Mouse (Mus musculus) gastrocnemius, adult 18-20 months (tissue): ENCODE measurements at regions not wholly inside any gene's neighbourhood (a gene's known extent, or its start where the extent isn't known, plus 50 kb on each side); places are given as distances from the start of the nearest gene placed in this dataset.

Source experiments
- DNase-seq: peaks from one replicate; pipeline ENCODE4 v3.0.0; 2021; ENCODE audit warnings: low spot score

DNA sequence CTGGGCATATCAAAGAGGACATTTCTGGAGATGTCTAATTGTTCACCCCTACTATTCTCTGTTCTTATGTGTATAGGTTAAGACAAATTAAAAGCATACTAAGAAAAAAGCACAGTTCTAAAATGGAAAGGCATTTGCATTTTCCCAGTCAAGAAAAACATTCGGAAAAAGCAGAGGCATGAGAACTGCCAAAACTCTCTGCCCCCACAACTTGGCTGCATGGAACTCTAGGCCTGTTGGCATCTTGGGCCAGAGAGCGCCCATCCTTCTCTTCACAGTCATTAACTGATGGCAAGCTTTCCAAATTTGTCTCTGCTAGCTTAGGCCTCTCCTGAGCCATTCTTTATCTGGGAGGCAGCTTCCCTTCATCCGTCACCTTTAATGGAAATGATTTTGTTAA, 281.6 kb downstream of the Tex13c3 start:
- no peak for DNase-seq

DNA sequence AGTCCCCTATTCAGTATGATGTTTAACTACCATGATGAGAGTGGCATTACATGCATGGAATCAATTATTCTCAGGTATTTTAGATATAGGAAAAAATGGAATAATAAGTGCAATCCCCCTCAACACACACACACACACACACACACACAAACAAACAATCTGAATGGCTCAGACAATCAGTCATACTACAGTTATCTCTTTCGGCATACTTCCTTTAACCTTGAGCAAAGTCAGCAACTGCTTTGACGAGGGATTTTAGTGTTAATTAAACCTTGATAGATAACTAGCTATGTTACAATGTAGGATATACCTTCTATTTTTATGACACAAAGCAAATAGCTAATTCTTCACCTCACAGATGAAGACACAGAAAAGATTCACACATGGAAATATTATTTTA, 312.1 kb downstream of the Tex13c3 start:
- DNase-seq = no peak

DNA sequence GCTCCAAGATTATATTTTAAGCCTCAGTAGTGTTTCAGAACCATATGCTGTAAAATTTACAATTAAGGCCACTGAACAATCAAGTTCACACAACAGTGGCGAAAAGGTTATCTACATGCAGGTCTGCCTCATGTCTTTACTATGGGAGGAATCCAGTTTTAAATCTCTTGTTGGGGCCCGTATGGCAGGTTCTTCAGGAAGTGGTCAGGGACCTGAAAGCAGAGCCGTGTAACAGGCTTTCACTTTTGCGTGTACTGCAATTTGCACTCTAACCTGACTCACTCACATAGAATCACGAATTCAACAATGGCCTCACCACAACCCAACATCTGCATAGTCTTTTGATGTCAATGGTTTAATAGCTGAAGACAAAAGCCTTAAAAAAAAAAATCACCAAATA, 312.6 kb downstream of the Tex13c3 start:
- DNase-seq = no peak

DNA sequence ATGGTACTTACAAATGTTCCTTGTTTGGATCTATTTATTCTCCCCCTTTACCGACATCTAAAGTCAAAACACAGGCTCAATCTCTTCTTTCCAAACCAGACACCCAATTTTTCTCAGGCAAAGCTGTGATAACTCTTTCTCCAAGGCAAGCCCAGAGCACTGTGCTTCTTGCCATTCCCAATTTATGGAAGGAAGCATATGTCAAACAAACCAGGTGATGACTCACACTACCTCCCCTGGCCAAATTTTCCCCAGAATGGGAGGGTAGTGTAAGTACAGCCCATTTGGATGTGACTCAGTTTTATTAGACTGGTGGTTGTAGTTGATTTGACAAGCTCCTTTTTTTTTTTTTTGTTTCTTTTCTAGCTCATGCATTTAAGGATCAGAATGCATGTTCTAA, 313.0 kb downstream of the Tex13c3 start:
- no peak for DNase-seq

DNA sequence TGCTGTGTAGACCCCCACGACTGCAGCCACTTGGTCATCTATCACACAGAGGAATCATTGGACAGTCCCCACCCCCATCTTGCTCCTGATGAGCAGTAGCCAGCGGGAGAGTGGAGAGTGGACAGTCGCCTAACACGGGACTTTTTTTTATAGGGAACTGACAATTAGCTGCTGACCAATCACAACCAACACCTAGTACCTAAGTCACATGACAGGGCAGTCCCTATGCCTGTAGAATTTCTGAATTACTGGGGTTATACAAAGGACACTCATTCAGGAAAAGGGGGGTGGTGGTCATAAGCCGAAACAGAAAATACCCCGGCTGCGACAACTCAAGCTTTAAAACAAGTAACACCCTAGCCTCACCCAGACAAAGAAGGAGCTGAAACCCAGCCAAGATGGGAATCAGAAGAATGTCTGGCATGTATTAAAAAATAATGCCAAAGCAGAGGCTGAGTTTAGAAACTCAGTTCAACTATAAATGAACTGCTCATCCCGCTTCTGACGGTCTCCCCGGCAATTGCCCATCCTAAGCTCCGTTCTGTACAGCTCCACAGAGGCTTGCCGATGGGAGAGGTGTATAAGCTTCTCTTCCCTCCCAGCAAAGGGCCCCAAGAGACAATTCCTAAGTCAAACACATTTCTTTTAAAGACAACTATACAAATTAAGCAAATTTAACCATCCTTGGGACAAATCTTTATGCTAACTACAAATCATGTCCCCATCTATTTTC, 313.8 kb downstream of the Tex13c3 start:
- peak; percentile 27 for DNase-seq

DNA sequence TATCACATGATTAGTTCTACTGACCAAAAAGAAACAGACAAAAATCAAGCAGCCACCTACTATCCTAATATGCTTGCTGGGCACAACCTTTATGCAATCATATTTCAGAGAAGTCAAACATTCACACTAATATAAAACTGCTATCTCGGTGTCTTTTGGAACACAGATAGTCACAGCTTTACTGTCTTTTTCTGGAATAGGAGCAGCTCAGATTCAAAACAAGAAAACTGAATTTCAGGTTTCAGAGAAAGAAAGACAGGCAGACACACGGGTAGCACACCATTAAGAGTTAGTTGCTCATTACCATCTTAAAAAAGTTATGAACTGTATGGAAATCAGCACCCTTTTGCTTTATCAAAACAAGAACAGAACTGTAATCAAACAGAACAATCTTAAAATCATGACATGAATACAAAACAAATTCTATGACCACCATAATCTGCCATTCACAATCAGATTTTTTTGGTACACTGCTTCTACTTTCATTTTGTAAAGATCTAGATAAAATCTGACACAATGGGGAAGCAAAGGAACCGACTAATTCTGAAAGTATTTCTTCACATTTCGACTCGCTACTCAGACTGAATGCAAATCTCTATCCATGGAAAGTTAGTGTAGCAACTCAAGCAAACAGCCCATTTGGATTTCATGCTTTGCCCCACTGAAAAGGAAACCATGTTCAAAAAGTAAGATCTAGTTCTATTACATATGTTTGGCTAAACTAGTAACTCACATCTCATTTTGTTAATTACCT, 315.1 kb downstream of the Tex13c3 start:
- no peak for DNase-seq

DNA sequence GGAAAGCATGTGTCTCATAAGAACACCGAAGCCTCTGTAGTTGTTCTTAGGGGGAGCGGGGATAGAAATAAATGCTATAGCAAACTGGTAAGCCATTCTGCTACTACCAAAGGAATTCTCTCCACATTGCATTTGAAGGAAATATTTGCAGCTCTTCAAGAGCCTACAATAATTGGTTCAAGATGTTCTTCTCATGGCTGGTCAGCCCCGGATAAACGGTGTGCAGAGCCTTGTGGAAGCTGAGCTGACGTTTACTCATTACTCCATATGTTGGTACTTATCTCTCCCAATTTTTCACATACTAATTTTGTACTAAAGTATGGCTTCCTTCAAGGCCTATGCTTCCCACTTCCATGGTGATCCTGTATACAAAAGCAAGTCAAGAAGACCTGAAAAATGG, 317.0 kb downstream of the Tex13c3 start:
- no peak for DNase-seq

DNA sequence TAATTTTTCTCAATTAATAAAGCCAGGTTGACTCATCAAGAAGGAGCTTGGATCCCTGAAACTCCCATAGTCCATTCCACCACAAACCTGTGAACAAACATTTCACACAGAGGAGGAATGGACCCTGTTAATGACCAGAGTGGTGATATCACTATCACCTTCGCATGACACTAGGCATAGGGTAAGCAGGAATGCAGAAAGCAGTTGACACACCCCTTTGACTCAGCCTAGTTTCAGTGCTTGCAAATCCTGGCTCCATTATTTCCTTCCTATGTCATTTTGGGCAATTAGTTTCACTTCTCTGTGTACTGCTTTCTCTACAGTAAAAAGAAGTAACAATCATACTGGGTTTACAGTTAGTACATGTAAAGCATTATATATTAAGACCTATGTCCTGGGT, 318.2 kb downstream of the Tex13c3 start:
- no peak for DNase-seq

DNA sequence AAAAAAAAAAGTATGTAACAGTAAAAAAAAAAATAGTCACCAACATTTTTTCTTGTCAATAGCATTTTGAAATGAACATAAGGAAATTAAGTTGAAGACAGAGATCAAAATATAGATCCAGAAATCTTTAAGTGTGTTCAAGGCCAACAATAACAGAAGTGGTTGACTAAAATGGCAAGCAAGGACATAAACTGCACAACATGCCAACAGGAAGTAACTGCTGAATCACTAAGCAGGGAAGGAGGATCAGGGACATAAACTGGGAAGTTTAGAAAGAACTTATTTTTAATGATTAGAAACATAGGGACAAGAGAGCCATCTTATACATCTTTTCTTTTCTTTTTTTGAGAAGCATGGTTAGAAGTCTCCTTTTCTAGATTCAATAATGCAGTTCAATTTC, 318.8 kb downstream of the Tex13c3 start:
- DNase-seq = no peak

DNA sequence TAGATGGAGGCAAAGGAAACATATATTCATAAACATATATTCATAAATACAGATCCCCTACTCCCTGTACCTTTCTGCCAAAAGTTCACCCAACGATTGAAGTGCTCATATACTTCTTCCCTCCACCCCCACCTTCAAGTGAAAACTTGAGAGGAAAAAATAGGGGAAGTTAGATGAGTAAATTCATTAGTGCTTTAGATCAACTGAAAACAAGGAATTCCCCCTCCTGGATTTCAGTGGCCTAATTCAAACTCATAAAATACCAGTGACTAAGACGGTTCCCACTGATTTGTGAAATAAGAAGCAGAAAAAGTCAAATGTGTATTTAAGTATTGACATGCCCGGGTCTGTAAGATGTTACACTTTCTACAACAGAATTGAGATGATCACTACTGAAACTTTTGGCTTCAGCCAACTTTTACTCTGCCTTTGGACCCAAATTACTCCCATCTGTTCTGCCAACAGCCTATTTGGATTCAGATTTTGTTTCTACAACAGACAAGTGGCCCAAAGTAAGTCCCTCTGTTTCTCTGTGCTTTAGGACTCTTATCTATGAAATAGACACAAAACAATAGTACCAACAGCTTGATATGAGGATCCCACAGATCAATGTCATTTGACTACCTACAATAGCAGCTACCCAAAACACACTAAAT, 320.7 kb downstream of the Tex13c3 start:
- no peak for DNase-seq

DNA sequence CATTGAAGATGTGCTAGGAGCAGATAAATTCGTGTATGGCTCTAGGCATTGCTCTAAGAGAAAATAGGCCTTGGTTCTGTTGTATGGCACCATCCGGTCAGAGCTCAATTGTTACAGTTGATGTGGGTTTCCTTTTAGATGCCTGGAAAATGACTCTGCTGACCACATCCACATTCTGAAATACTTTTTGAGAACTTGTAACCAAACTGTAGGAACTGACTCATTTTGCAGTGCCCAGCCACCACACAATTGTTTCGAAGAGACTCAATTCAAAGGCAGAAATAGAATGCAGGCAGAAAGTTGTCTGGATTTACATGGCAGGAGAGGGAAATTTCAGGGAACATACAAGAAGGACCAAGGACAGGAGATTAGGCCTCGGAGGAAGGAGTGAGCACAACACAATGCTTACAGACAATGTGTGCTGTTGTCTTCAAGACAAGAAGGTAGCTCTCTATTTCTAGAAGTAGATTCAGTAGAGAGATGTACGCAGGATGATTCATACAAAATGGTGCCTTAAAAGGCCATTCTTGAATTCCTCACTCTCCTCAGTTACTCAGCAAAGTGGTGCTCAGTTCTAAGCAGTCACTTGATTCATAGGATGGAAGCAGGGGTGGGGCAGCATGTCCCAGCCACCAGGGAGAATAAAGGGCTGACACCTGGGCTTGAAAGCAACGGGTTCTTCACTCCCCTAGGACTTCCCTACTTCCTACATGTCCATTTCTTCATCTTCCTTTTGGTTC, 323.5 kb downstream of the Tex13c3 start:
- DNase-seq = no peak

DNA sequence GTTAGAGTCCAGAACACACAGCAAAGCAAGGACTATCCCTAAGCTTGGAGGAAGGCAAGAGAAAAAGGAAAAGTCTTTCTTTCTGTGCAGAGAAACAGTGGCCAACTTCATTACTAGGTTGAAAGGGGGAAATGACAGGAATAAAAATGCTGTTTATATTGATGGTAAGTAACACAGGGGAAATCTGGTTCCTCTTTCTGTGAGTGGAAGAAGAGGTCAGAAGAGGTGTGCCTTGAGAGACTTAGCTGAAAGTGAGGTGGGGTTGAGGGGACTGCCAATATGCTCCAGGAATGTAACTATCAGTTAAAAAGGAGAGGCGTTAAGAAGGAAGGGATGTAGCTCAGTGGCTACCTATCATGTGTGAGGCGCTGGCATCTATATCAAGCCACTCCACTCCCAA, 327.5 kb downstream of the Tex13c3 start:
- no peak for DNase-seq

DNA sequence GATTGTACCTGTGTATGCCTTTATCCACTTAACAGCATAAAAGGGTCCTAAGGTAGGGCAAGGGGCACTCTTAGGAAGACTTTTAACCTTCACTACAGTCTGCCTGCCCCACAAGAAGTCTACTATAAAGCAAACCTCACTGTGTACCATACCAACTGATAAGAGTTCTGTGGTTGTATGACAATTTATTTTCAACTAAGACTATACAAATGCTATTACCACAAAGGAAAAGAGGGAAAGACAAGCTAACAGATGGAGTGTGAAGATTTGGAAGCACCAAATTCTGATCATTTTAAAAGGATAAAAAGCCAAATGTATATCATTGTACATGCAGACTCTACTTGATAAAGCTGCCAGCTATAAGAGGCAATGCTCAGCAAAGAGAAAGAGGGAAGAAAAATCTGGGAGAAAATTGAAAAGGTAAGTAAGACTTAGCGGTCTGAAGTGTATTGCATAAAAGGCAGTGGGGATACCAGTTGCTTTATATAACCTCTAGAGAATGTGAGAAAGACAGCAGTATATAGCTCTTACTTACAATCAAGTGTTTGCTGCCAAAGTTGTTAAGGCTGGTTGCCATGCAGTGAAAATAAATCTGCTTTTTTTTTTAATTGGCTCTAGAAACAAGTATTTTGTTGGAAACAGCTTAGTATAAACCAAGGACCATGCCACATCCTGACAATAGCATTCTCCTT, 328.8 kb downstream of the Tex13c3 start:
- no peak for DNase-seq

DNA sequence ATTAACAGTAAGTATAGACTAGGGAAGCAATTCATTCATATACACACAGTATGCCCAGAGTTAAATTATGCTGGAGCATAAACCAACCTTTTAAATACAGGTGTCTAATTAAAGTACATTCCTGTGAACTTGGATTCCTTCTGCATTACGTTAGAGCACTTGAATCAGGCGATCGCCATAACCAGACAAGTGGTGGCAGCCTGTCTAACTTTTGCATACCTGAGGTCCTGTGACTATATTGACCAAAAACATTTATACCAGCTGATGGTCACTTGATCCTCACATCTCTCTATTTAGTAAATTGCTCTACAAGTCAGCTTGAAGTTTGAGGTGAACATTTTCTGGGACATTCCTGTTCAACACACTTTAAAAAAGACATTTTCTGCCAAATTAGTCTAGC, 330.5 kb downstream of the Tex13c3 start:
- no peak for DNase-seq

DNA sequence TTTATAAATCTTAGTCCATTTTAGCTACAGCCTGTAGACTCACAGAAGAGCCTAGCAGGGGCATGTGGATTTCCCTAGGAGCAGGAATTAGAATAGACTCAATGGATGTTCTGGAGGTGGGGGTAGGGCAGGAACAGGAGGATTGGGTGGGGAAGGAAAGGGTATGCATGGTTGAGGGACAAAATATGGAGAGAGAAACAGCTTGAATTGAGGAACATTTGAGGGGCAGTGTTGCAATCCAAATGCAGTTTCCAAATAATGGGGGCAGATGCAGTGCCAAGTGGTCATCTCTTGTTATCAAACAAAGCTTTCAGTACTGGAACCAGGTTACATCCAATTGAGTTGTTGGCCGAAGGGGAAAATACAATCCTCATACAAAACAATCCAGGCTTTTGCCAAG, 332.4 kb downstream of the Tex13c3 start:
- DNase-seq = no peak

DNA sequence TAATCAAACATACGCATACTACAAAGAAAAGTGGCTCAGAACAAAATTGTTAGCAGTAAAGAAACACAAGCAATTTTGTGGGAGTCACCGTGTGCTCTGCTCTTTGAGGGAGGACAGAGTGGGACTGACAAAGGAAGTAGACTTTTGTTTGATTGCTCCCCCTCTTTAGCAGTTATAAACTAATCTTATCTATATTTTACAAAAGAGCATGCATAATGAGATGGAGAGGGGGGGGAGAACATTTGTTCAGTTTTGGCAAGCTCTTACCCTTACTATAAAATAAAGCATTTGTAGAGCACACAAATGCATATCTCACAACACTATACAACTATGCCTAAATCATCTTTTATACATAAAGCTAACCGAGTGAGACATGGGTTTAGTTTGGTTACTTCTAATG, 332.9 kb downstream of the Tex13c3 start:
- DNase-seq = no peak

DNA sequence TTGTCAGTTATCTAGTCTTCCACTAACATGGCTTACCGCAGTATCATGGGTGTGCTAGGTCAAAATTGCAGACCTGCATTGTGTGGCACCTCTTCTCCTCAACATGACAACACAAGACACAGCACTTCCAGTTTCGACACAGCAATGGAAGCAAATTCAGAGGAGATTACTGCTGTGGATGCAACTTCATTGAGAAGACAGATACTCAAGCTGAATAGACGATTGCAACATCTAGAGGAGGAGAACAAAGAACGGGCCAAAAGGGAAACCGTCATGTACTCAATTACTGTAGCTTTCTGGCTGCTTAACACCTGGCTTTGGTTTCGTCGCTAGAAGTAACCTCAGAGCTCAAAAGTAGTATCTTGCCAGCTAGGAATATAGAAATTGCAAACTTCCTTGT, 368.4 kb downstream of the Tex13c3 start:
- no peak for DNase-seq

DNA sequence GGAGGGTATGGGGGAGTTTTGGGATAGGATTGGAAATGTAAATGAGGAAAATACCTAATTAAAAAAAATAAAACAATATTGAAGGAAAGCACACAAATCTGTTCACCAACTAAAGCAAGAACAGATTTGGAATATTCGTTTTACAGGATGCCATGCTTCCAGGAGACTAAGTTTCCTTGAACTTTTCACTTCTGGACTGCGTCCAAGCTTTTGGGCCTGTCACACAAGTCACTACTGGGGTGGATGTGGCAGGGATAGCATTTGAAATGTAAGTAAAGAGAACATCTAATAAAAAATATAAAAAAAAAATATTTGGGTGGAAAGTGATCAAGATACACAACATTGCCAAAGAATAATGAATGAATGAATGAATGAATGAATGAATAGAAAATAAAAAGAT, 378.2 kb downstream of the Tex13c3 start:
- DNase-seq = no peak

DNA sequence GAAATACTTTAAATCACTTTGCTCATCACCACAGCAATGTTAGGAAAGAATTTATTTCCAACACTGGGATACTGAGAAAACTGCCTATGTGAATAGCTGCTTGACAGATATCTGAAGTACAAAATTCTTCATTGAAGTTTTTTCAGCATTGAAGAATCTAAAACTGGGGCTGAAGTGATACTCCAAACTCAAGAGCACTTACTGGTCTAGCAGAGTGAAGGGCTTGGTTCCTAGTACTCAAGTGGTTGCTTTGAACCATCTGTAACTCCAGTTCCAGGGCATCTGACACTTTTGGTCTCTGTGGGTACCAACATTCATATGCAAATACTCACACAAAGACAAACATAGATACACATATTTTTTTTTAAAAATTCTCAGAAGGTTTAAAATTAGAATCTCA, 385.2 kb downstream of the Tex13c3 start:
- DNase-seq = no peak

DNA sequence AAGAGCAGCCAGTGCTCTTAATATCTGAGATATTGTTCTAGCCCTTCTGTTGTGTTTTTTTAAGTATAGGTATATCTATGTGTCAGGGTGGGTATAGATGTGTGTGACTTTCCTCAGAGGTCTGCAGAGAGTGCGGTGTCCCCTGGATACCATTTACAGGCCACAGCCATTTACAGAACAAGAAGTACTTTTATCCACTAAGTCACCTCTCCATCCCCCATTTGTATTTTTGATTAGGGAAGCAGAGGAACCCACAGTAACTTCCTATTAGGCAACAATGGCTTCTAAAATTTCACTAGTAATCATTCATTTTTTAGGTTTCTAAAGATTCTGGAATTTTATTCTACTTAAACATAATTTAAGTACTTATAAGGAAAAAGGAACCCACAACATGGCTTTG, 396.7 kb downstream of the Tex13c3 start:
- no peak for DNase-seq

DNA sequence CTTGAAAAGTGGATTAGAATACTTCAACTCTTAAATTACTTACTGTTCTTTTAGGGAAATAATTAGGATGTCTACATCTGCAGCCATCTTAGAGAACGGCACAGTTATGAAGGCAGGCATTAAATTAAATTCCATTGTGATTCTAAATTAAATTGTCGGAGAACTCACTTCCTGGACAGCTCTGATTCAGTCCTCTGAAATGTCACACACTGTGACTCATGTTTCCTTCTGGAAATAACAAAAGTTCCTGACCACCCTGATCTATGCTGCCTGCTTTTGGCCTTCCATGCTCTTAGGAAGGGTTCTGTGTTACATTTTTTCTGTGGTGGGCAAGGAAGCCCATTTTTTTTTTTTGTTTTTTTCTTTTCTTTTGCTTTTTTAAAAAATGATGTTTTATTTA, 401.1 kb downstream of the Tex13c3 start:
- DNase-seq = no peak
